Mouse (Mus musculus): ENCODE results near the gene Cd7. TPM values are rescaled to one million over a fixed set of nuclear protein-coding genes. Genes with fewer than 3 reads are reported as not detected.

Gene Cd7
- total and polyA plus RNA-seq, 3 experiments, result 0.33 to 0.58 TPM; not detected in 1

DNA sequence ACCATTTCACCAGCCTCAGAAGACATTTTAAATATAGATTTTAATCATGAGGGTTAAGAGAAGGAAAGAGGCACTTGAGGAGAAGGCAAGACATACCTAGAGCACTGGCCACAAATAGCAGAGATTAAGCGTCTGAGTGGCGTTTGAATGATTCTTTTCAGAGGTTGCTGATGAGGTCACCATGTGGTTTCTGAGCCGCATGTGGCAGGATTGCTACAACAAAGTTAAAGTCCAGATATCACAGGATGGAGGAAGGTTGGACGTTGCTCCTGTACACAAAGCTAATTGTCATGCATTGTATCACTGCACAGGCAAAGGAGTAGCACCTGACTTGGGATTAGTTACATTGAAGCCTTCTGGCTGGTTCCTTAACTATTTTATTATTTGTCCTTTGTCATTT, 47.1 kb upstream of the Cd7 start:
- DNase-seq (ENCODE audit: low read depth, low spot score), result no peak
- Histone ChIP-seq H3K9me3 (replicated peaks; ENCODE audit: insufficient read depth, low read length) (no peaks in the 10 kb centered on the region), H3K4me3 (ENCODE audit: control insufficient read depth in 1 of 2, insufficient read depth in 1 of 2, low read depth in 2 of 2, low read length in 2 of 2) (no peak overlapping the region), H3K4me1 (ENCODE audit: control insufficient read depth in 1 of 2, insufficient read depth in 2 of 2, low read length in 2 of 2) (peaks cover 3 to 9% of the 10 kb centered on the region in 2 experiments; a peak in 3 of 4 replicates), H3K27ac (ENCODE audit: control insufficient read depth, low read depth, low read length) (no peak overlapping the region), H3K36me3 (ENCODE audit: control insufficient read depth in 1 of 2, insufficient read depth in 2 of 2, low read length in 2 of 2) (no peaks in the 10 kb centered on the region), H3K9ac (ENCODE audit: control insufficient read depth, low read depth, low read length, poor library complexity, severe bottlenecking) (no peak overlapping the region), H3K79me2 (ENCODE audit: control insufficient read depth, insufficient read depth, low read length, poor library complexity) (no peaks in the 10 kb centered on the region), H3K27me3 (ENCODE audit: control insufficient read depth in 1 of 2, insufficient read depth in 2 of 2, low read length in 2 of 2) (no peaks in the 10 kb centered on the region; a peak in 1 of 4 replicates)
- TF ChIP-seq MXI1 (IDR thresholded peaks at IDR 0.05; ENCODE audit: low read depth, low read length), result no peak
- TF ChIP-seq POLR2AphosphoS5 (IDR thresholded peaks at IDR 0.05; ENCODE audit: borderline replicate concordance, low read depth, low read length), result no peak
- TF ChIP-seq MAX (IDR thresholded peaks at IDR 0.05; ENCODE audit: low read length), result no peak
- no peak for TF ChIP-seq NRF1 (IDR thresholded peaks at IDR 0.05; ENCODE audit: insufficient read depth, low read depth, low read length, poor library complexity, severe bottlenecking)
- no peak for TF ChIP-seq ETS1 (IDR thresholded peaks at IDR 0.05; ENCODE audit: low read depth, low read length)
- no peak for TF ChIP-seq NELFE (IDR thresholded peaks at IDR 0.05; ENCODE audit: low read depth, low read length)
- TF ChIP-seq USF1 (IDR thresholded peaks at IDR 0.05; ENCODE audit: low read depth, low read length), result no peak
- TF ChIP-seq ZC3H11A (IDR thresholded peaks at IDR 0.05; ENCODE audit: low read depth, low read length), result no peak
- TF ChIP-seq TCF12 (IDR thresholded peaks at IDR 0.05; ENCODE audit: low read depth, low read length), result no peak
- no peak for TF ChIP-seq EP300 (IDR thresholded peaks at IDR 0.05; ENCODE audit: low read depth in 1 of 2, low read length in 2 of 2)
- TF ChIP-seq POLR2AphosphoS2 (IDR thresholded peaks at IDR 0.05; ENCODE audit: low read length), result no peak
- no peak for TF ChIP-seq MAZ (IDR thresholded peaks at IDR 0.05; ENCODE audit: low read depth, low read length)
- TF ChIP-seq GABPA (IDR thresholded peaks at IDR 0.05; ENCODE audit: low read depth, low read length), result no peak

DNA sequence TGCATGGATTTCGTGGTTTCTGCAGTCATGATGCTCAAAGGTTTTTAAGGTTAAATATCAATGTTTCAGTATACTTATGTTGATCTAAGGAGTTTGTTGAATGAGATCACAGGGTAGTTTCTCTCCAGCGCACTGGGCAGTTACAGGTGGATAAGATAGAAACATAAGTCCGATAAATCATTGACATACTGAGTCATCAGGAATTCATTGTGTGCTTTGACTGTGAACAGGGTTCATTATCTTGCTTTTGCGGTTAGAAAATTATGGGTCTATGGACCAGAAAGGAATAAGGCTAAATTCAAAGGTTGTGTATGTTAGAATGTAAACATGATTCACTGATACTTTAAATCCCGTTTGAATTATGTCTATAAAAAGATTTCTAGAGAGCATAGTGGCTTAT, 46.0 kb upstream of the Cd7 start:
- H3K9me3 ChIP-seq (replicated peaks; ENCODE audit: insufficient read depth, low read length), result no peaks in the 10 kb centered on the region
- H3K36me3 ChIP-seq (ENCODE audit: control insufficient read depth in 1 of 2, insufficient read depth in 2 of 2, low read length in 2 of 2), result no peaks in the 10 kb centered on the region
- no peak overlapping the region for H3K9ac ChIP-seq (ENCODE audit: control insufficient read depth, low read depth, low read length, poor library complexity, severe bottlenecking)
- H3K4me3 ChIP-seq (ENCODE audit: control insufficient read depth in 1 of 2, insufficient read depth in 1 of 2, low read depth in 2 of 2, low read length in 2 of 2), result no peak overlapping the region
- H3K79me2 ChIP-seq (ENCODE audit: control insufficient read depth, insufficient read depth, low read length, poor library complexity), result no peaks in the 10 kb centered on the region
- H3K4me1 ChIP-seq (ENCODE audit: control insufficient read depth in 1 of 2, insufficient read depth in 2 of 2, low read length in 2 of 2), result peaks cover 3 to 9% of the 10 kb centered on the region in 2 experiments; a peak in 3 of 4 replicates
- DNase-seq (ENCODE audit: low read depth, low spot score), result no peak
- no peak overlapping the region for H3K27ac ChIP-seq (ENCODE audit: control insufficient read depth, low read depth, low read length)
- no peaks in the 10 kb centered on the region; a peak in 1 of 4 replicates for H3K27me3 ChIP-seq (ENCODE audit: control insufficient read depth in 1 of 2, insufficient read depth in 2 of 2, low read length in 2 of 2)
- TF ChIP-seq ZMIZ1 (IDR thresholded peaks at IDR 0.05; ENCODE audit: low read depth, low read length), result no peak
- TF ChIP-seq NRF1 (IDR thresholded peaks at IDR 0.05; ENCODE audit: insufficient read depth, low read depth, low read length, poor library complexity, severe bottlenecking), result no peak
- no peak for TF ChIP-seq UBTF (IDR thresholded peaks at IDR 0.05; ENCODE audit: borderline replicate concordance, insufficient read depth, low read depth, low read length)
- TF ChIP-seq MAFK (IDR thresholded peaks at IDR 0.05; ENCODE audit: borderline replicate concordance, low read depth, low read length), result no peak
- no peak for TF ChIP-seq HCFC1 (IDR thresholded peaks at IDR 0.05; ENCODE audit: low read depth, low read length)
- TF ChIP-seq EP300 (IDR thresholded peaks at IDR 0.05; ENCODE audit: low read depth in 1 of 2, low read length in 2 of 2), result no peak
- TF ChIP-seq CHD1 (IDR thresholded peaks at IDR 0.05; ENCODE audit: low read depth, low read length), result no peak
- TF ChIP-seq POLR2A (IDR thresholded peaks at IDR 0.05; ENCODE audit: control insufficient read depth in 1 of 2, insufficient read depth in 1 of 2, low read depth in 1 of 2, low read length in 2 of 2, poor library complexity in 1 of 2), result no peak
- no peak for TF ChIP-seq MEF2A (IDR thresholded peaks at IDR 0.05; ENCODE audit: extremely low read depth, insufficient replicate concordance, low read depth, low read length, poor library complexity, severe bottlenecking)
- no peak for TF ChIP-seq USF2 (IDR thresholded peaks at IDR 0.05; ENCODE audit: borderline replicate concordance in 1 of 2, insufficient read depth in 1 of 2, low read depth in 1 of 2, low read length in 2 of 2)
- no peak for TF ChIP-seq RCOR1 (IDR thresholded peaks at IDR 0.05; ENCODE audit: low read depth, low read length)

Measured in MEL (cell line).